Mouse (Mus musculus): ENCODE measurements around the gene Gpx8. TPM values are rescaled to one million over a fixed set of nuclear protein-coding genes. Genes with fewer than 3 reads are reported as not detected.

Gpx8 gene
- total and polyA plus RNA-seq, 2 experiments from 2014 or later = 26.8 to 100 TPM

DNA sequence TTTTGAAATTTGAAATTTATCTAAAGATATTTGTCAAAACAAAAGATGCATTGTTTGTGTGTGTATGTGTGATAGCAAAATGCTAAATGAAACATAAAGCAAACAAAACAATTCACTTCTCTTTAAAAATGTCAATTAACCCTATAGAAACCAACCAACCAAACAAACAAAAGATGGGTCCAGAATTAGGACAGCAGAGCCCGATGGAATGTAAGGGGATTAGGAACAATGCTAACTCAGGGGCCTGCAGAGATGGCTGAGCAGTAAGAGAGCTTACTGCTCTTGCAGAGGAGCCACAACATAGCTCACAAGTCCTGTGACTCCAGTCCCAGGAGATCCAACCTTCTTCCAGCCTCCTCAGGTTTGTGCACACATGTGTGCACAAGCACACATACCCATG, 35.9 kb upstream of the Gpx8 start:
- Histone ChIP-seq H3K9me3 (replicated peaks; ENCODE audit: control insufficient read depth, low read length) (no peaks in the 10 kb centered on the region), H3K4me2 (ENCODE audit: low read depth, low read length) (no peak overlapping the region), H3K4me3 (ENCODE audit: low read depth, low read length) (no peak overlapping the region), H3K36me3 (replicated peaks; ENCODE audit: control insufficient read depth, insufficient read depth, low read length) (no peaks in the 10 kb centered on the region), H3K27me3 (ENCODE audit: control insufficient read depth, insufficient read depth, low read length) (no peaks in the 10 kb centered on the region), H3K4me1 (ENCODE audit: control insufficient read depth, insufficient read depth) (no peaks in the 10 kb centered on the region), H3K27ac (ENCODE audit: low read depth) (no peak overlapping the region), H3K9ac (replicated peaks; ENCODE audit: low read depth, low read length) (no peak overlapping the region)
- no peak for DNase-seq (ENCODE audit: low spot score)
- no peak for ATAC-seq (ENCODE audit: insufficient read depth, low read depth)
- 56% methylated on average over 1 of the region's 1 CpGs for WGBS
- TF ChIP-seq CTCF (IDR thresholded peaks at IDR 0.05; ENCODE audit: low read depth) (no peak), EP300 (IDR thresholded peaks at IDR 0.05; ENCODE audit: low read depth) (no peak)

DNA sequence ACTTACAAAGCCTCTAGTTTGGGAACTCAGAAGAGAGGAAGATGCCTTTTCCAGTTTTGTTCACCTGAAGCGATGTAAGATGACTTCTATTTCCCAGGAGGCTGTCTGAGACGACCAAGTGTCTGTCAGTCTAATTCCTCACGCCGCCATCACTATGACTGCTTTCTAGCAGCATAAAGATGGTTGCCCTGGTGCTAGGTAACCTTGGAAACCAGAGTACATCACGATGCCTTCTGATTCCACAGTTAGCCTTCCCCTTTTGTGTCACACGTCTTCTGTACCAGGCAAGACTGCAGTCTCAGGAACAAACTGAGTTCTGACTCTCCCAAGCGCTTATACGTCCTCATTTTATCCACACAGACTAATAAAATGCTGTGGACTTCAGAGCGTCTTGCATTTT, 32.8 kb upstream of the Gpx8 start:
- ATAC-seq (ENCODE audit: insufficient read depth, low read depth) (no peak), DNase-seq (ENCODE audit: low spot score) (no peak)
- H3K4me3 ChIP-seq (ENCODE audit: low read depth, low read length) = no peak overlapping the region
- no peaks in the 10 kb centered on the region for H3K27me3 ChIP-seq (ENCODE audit: control insufficient read depth, insufficient read depth, low read length)
- H3K4me1 ChIP-seq (ENCODE audit: control insufficient read depth, insufficient read depth) = no peaks in the 10 kb centered on the region
- WGBS = 80% methylated on average over 9 of the region's 9 CpGs
- TF ChIP-seq EP300 (IDR thresholded peaks at IDR 0.05; ENCODE audit: low read depth) = no peak
- TF ChIP-seq CTCF (IDR thresholded peaks at IDR 0.05; ENCODE audit: low read depth) = no peak
- no peak overlapping the region for H3K27ac ChIP-seq (ENCODE audit: low read depth)
- H3K36me3 ChIP-seq (replicated peaks; ENCODE audit: control insufficient read depth, insufficient read depth, low read length) = no peaks in the 10 kb centered on the region
- no peak overlapping the region for H3K4me2 ChIP-seq (ENCODE audit: low read depth, low read length)
- H3K9me3 ChIP-seq (replicated peaks; ENCODE audit: control insufficient read depth, low read length) = no peaks in the 10 kb centered on the region
- no peak overlapping the region for H3K9ac ChIP-seq (replicated peaks; ENCODE audit: low read depth, low read length)

DNA sequence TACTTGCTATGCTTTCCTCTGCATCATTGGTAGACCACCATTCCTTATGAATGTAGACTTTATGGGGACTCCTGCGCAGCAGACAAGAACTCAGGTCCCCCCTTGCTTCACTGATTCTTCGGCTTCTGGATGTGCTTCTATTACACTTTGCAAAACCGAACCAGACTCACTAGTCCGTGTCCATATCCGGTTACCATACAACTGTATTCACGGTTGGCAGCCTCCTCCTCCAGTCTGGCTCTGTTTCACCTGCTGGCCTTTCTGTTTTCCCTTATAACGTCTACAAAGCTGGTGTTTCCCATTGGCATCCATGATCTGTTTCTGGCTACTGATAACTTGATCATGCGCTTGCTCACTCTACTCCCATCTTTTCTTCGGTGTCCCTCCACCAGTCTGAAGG, 18.3 kb upstream of the Gpx8 start:
- ATAC-seq (ENCODE audit: insufficient read depth, low read depth) = no peak
- DNase-seq (ENCODE audit: low spot score) = no peak
- Histone ChIP-seq H3K9me3 (replicated peaks; ENCODE audit: control insufficient read depth, low read length) (no peaks in the 10 kb centered on the region), H3K27ac (ENCODE audit: low read depth) (no peak overlapping the region), H3K9ac (replicated peaks; ENCODE audit: low read depth, low read length) (no peak overlapping the region), H3K4me1 (ENCODE audit: control insufficient read depth, insufficient read depth) (no peaks in the 10 kb centered on the region), H3K36me3 (replicated peaks; ENCODE audit: control insufficient read depth, insufficient read depth, low read length) (no peaks in the 10 kb centered on the region), H3K4me2 (ENCODE audit: low read depth, low read length) (no peak overlapping the region), H3K4me3 (ENCODE audit: low read depth, low read length) (no peak overlapping the region), H3K27me3 (ENCODE audit: control insufficient read depth, insufficient read depth, low read length) (no peaks in the 10 kb centered on the region)
- TF ChIP-seq EP300 (IDR thresholded peaks at IDR 0.05; ENCODE audit: low read depth) = no peak
- TF ChIP-seq CTCF (IDR thresholded peaks at IDR 0.05; ENCODE audit: low read depth) = no peak
- WGBS = 81% methylated on average over 9 of the region's 9 CpGs

DNA sequence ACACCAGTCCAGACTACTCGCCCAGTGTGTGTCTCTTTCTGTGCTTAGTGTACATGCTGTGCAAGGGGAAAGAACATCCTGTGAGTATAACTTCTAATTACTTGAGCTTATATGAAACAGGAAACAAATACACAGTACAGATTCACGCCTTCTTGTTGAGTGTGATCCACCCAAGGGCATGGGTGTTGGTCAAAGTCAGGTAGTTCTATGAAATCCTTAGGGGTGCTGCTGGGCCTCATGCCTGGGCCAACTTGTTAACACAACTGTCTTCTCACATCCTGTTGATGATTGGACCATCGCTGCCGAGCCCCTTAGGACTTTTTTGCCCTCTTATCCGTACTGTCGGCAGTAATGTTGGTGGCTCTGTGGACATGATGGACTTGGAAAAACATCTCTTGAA, 15.5 kb upstream of the Gpx8 start:
- no peaks in the 10 kb centered on the region for H3K9me3 ChIP-seq (replicated peaks; ENCODE audit: control insufficient read depth, low read length)
- no peak for ATAC-seq (ENCODE audit: insufficient read depth, low read depth)
- no peak overlapping the region for H3K4me2 ChIP-seq (ENCODE audit: low read depth, low read length)
- H3K27me3 ChIP-seq (ENCODE audit: control insufficient read depth, insufficient read depth, low read length) = no peaks in the 10 kb centered on the region
- no peaks in the 10 kb centered on the region for H3K4me1 ChIP-seq (ENCODE audit: control insufficient read depth, insufficient read depth)
- 60% methylated on average over 6 of the region's 6 CpGs for WGBS
- no peak for DNase-seq (ENCODE audit: low spot score)
- no peak overlapping the region for H3K27ac ChIP-seq (ENCODE audit: low read depth)
- TF ChIP-seq EP300 (IDR thresholded peaks at IDR 0.05; ENCODE audit: low read depth) = no peak
- H3K9ac ChIP-seq (replicated peaks; ENCODE audit: low read depth, low read length) = no peak overlapping the region
- no peaks in the 10 kb centered on the region for H3K36me3 ChIP-seq (replicated peaks; ENCODE audit: control insufficient read depth, insufficient read depth, low read length)
- no peak overlapping the region for H3K4me3 ChIP-seq (ENCODE audit: low read depth, low read length)

DNA sequence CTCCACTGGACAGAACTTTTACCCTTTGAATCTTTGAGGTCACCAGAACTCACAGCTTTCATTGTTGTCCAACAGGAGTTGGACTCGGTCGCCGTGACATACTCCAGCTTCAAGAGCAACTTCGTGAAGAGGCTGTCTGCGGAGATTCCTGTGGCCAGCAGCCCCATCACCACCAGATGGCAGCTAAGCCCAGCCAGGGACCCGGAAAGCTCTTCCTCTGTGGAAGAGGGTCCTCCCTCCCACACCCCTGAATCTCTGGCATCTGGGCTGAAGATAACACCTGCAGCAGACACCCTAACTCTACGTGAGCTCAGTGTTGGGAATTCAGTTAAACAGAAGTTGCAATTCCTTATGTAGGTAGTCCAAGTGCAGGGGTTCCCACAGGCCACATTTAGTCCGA, 9.6 kb upstream of the Gpx8 start:
- TF ChIP-seq CTCF (IDR thresholded peaks at IDR 0.05; ENCODE audit: low read depth) (peak; percentile 58), EP300 (IDR thresholded peaks at IDR 0.05; ENCODE audit: low read depth) (no peak)
- Histone ChIP-seq H3K9ac (replicated peaks; ENCODE audit: low read depth, low read length) (no peak overlapping the region), H3K27me3 (ENCODE audit: control insufficient read depth, insufficient read depth, low read length) (no peaks in the 10 kb centered on the region), H3K4me1 (ENCODE audit: control insufficient read depth, insufficient read depth) (no peaks in the 10 kb centered on the region), H3K27ac (ENCODE audit: low read depth) (no peak overlapping the region), H3K9me3 (replicated peaks; ENCODE audit: control insufficient read depth, low read length) (no peaks in the 10 kb centered on the region), H3K4me2 (ENCODE audit: low read depth, low read length) (no peak overlapping the region), H3K4me3 (ENCODE audit: low read depth, low read length) (no peak overlapping the region), H3K36me3 (replicated peaks; ENCODE audit: control insufficient read depth, insufficient read depth, low read length) (no peaks in the 10 kb centered on the region)
- no peak for ATAC-seq (ENCODE audit: insufficient read depth, low read depth)
- 20% methylated on average over 8 of the region's 8 CpGs for WGBS
- no peak for DNase-seq (ENCODE audit: low spot score)

DNA sequence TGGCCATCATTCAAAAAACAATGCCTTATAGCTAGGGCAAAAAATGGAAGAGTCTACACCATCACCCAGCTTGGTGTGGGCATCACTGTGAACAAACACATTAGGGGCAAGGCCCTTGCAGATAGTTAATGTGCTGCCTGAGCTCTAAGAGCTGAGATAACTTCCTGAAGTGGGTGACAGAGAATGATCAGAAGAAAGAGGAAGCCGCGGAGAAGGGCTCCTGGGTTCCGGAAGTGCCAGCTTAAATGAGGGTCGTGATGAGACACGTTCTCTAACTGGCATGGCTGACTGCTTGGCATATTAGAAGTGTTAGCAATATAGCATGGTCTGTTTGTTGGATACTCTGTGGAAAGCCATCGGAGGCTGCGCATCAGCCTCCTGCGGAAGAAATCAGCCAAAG, 8.0 kb upstream of the Gpx8 start:
- Histone ChIP-seq H3K4me1 (ENCODE audit: control insufficient read depth, insufficient read depth) (no peaks in the 10 kb centered on the region), H3K9me3 (replicated peaks; ENCODE audit: control insufficient read depth, low read length) (no peaks in the 10 kb centered on the region), H3K4me2 (ENCODE audit: low read depth, low read length) (no peak overlapping the region), H3K4me3 (ENCODE audit: low read depth, low read length) (no peak overlapping the region), H3K9ac (replicated peaks; ENCODE audit: low read depth, low read length) (no peak overlapping the region), H3K27me3 (ENCODE audit: control insufficient read depth, insufficient read depth, low read length) (no peaks in the 10 kb centered on the region), H3K36me3 (replicated peaks; ENCODE audit: control insufficient read depth, insufficient read depth, low read length) (no peaks in the 10 kb centered on the region), H3K27ac (ENCODE audit: low read depth) (no peak overlapping the region)
- DNase-seq (ENCODE audit: low spot score) (no peak), ATAC-seq (ENCODE audit: insufficient read depth, low read depth) (no peak)
- no peak for TF ChIP-seq CTCF (IDR thresholded peaks at IDR 0.05; ENCODE audit: low read depth)
- 77% methylated on average over 8 of the region's 8 CpGs for WGBS

All from heart, postnatal 0 days (tissue).